Mouse (Mus musculus) layer of hippocampus, adult 2 months (tissue): ENCODE results near the gene Hnf4a. TPM values are rescaled to one million over a fixed set of nuclear protein-coding genes. Genes with fewer than 3 reads are reported as not detected.

Experiments
- DNase-seq, 2 experiments: peaks; one replicate each; pipeline ENCODE4 v3.0.0; 2022; ENCODE audit warnings: low spot score in 2 of 2
- H3K27ac ChIP-seq: fragments of 200-600 bp; 2 replicates; pipeline ENCODE4 v1.8.1; 2022
- H3K4me3 ChIP-seq: fragments of 200-600 bp; 2 replicates; pipeline ENCODE4 v1.8.1; 2022; ENCODE audit warnings: mild to moderate bottlenecking
- CTCF ChIP-seq: fragments of 200-600 bp; conservative IDR thresholded peaks from 2 replicates; pipeline ENCODE4 v1.8.1; 2022; ENCODE audit warnings: antibody characterized with exemption, mild to moderate bottlenecking, moderate library complexity
- total RNA-seq, 2 experiments: library from RNA; stranded (reverse); gene quantifications; 2 replicates each; pipeline ENCODE4 v1.2.3; 2021

The Hnf4a gene
- total RNA-seq, 2 experiments from 2014 or later: not detected

- no peak for DNase-seq
- peak overlapping the region; percentile 62; the same call in 1 of the 2 replicates for H3K27ac ChIP-seq
- H3K4me3 ChIP-seq: no peak overlapping the region
- no peak for TF ChIP-seq CTCF
Measured at GRCm38 (mm10) chr2:163595119-163595518, 88.5 kb downstream of the Hnf4a start.

- no peak for TF ChIP-seq CTCF
- DNase-seq: no peak
- peak overlapping the region; percentile 65; the same call in 1 of the 2 replicates for H3K27ac ChIP-seq
Measured at GRCm38 (mm10) chr2:163596057-163596872, 89.7 kb downstream of the Hnf4a start.

GRCm38 (mm10) chr2:163596873-163597155 is 90.2 kb downstream of the Hnf4a start:
- TF ChIP-seq CTCF: no peak
- H3K27ac ChIP-seq: no peak overlapping the region; the same call in 1 of the 2 replicates
- DNase-seq: no peak
- no peak overlapping the region for H3K4me3 ChIP-seq

More at GRCm38 (mm10) chr2:163596057-163596872, 89.7 kb downstream of the Hnf4a start:
- H3K4me3 ChIP-seq: no peak overlapping the region

GRCm38 (mm10) chr2:163597661-163598060 is 91.1 kb downstream of the Hnf4a start:
- peak in 1 of 2 experiments; percentile 44 for DNase-seq
- Histone ChIP-seq H3K4me3 (no peak overlapping the region), H3K27ac (no peak overlapping the region)
- TF ChIP-seq CTCF: peak; percentile 79

GRCm38 (mm10) chr2:163599226-163599625 is 92.6 kb downstream of the Hnf4a start:
- TF ChIP-seq CTCF: peak; percentile 96
- DNase-seq: peak in 1 of 2 experiments; percentile 73

GRCm38 (mm10) chr2:163601066-163601465 is 94.5 kb downstream of the Hnf4a start:
- Histone ChIP-seq H3K4me3 (no peak overlapping the region), H3K27ac (peak overlapping the region; percentile 99; the same call in 1 of the 2 replicates)
- TF ChIP-seq CTCF: no peak
- no peak for DNase-seq

More at GRCm38 (mm10) chr2:163599226-163599625, 92.6 kb downstream of the Hnf4a start:
- Histone ChIP-seq H3K27ac (no peak overlapping the region), H3K4me3 (no peak overlapping the region)

- no peak for DNase-seq
- peak overlapping the region; percentile 99 for H3K27ac ChIP-seq
- peak overlapping the region; percentile 86 for H3K4me3 ChIP-seq
- no peak for TF ChIP-seq CTCF
Measured at GRCm38 (mm10) chr2:163601712-163602100, 95.1 kb downstream of the Hnf4a start.

- Histone ChIP-seq H3K4me3 (peak within 1 kb of the TSS; percentile 86), H3K27ac (peak within 1 kb of the TSS; percentile 99)
- peak; percentile 86 to 89 for DNase-seq
- peak; percentile 80 for TF ChIP-seq CTCF
Measured at GRCm38 (mm10) chr2:163602101-163602971, 95.7 kb downstream of the Hnf4a start, which contains the start of gene Ttpal. Ttpal (plus strand) TSS chr2:163602314.

GRCm38 (mm10) chr2:163606161-163606560 is 99.6 kb downstream of the Hnf4a start:
- Histone ChIP-seq H3K27ac (no peak overlapping the region), H3K4me3 (no peak overlapping the region)
- no peak for TF ChIP-seq CTCF
- DNase-seq: no peak

- no peak for DNase-seq
- H3K4me3 ChIP-seq: no peak overlapping the region
- no peak overlapping the region for H3K27ac ChIP-seq
- TF ChIP-seq CTCF: no peak
Measured at GRCm38 (mm10) chr2:163608008-163608407, 101.4 kb downstream of the Hnf4a start.

- DNase-seq: no peak
- no peak for TF ChIP-seq CTCF
- no peak overlapping the region for H3K27ac ChIP-seq
- H3K4me3 ChIP-seq: no peak overlapping the region
Measured at GRCm38 (mm10) chr2:163609281-163609975, 102.8 kb downstream of the Hnf4a start.

- no peak for DNase-seq
- no peak overlapping the region for H3K4me3 ChIP-seq
- peak overlapping the region; percentile 14; the same call in 1 of the 2 replicates for H3K27ac ChIP-seq
- no peak for TF ChIP-seq CTCF
Measured at GRCm38 (mm10) chr2:163611176-163611575, 104.6 kb downstream of the Hnf4a start.
